Mouse (Mus musculus): Measurements from ENCODE around the gene Nutm2.

DNA sequence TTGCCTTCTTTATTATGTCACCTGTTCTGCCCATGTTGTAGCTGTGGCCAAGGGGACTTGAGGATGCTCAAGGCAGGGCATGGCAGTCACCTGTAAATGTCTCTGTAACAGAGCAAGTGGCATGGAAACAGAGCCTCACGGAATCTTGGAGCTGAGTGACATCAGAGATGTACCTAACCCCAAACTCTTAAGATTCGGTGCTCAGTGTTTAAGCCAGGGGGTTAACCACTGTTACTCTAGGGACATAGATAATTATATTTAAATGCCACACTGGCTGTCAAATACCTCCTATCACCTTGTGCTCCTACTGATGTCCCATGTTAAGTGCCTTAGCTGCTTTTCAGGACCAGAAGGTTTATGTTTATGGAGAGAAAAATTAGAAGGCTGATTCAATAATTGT lies 23.3 kb upstream of the Nutm2 start, which contains the start of gene Gm47429:
- TF ChIP-seq MAFK (IDR thresholded peaks at IDR 0.05; ENCODE audit: insufficient read depth, low read depth, low read length) (no peak), CHD2 (IDR thresholded peaks at IDR 0.05; ENCODE audit: low read depth, low read length) (no peak), ZNF384 (IDR thresholded peaks at IDR 0.05; ENCODE audit: low read depth, low read length) (no peak), HCFC1 (IDR thresholded peaks at IDR 0.05; ENCODE audit: borderline replicate concordance, insufficient read depth, low read length) (no peak), ZC3H11A (IDR thresholded peaks at IDR 0.05; ENCODE audit: borderline replicate concordance, low read depth, low read length) (no peak)

All from ES-E14 (cell line).